Mouse (Mus musculus) liver, embryonic 14.5 days (tissue): ENCODE measurements around the gene Dab2ip.

Source experiments
- CTCF ChIP-seq: IDR thresholded peaks from 2 replicates; pipeline ENCODE4 v1.5.1; 2016; ENCODE audit warnings: antibody characterized with exemption, low read depth, control low read depth
- EP300 ChIP-seq: IDR thresholded peaks from 2 replicates; pipeline ENCODE4 v1.6.1; 2016; ENCODE audit warnings: antibody characterized with exemption, low read depth

GRCm38 (mm10) chr2:35540798-35541197, 17.3 kb upstream of the Dab2ip start:
- TF ChIP-seq CTCF (no peak), EP300 (no peak)
